ENCODE assay signal across 9 mouse cellular contexts in genomic region chr3:54736101-54736927, GRCm38 (mm10). TPM values are rescaled to one million over a fixed set of nuclear protein-coding genes. Genes with fewer than 3 reads are reported as not detected.
DNase-seq lines count a peak whose midpoint lies in the region; ATAC-seq lines count a peak whose summit lies in the region.
"Had no signal": no experiment of that assay in that cellular context is flagged by ENCODE, and none has a peak within 500 bp of the region (broad histone marks: within the 10 kb centered on the region; RNA-seq: fewer than 3 reads in every experiment).

No protein-coding gene starts in this region.

- ATAC-seq in forebrain, embryonic 12.5 days (ENCODE audit: low FRiP score): no peak
- peak; percentile 36; the same call in 1 of the 2 replicates for ATAC-seq in megakaryocyte-erythroid progenitor cell, adult 5-6 weeks (replicated peaks; ENCODE audit: low FRiP score, low TSS enrichment, poor library complexity, severe bottlenecking)

- no peaks in the 10 kb centered on the region for H3K27me3 ChIP-seq in forebrain, embryonic 12.5 days

- peak overlapping the region; percentile 68 for H3K4me2 ChIP-seq in forebrain, embryonic 12.5 days

- peak overlapping the region; percentile 93 for H3K9ac ChIP-seq in forebrain, embryonic 12.5 days

- H3K9me3 ChIP-seq in forebrain, embryonic 12.5 days: no peaks in the 10 kb centered on the region

- peaks cover 37% of the 10 kb centered on the region for H3K36me3 ChIP-seq in forebrain, embryonic 12.5 days (replicated peaks)

- peaks cover 11% of the 10 kb centered on the region for H3K4me1 ChIP-seq in forebrain, embryonic 12.5 days

- H3K4me3 ChIP-seq in forebrain, embryonic 12.5 days (replicated peaks): peak overlapping the region; percentile 90

- H3K27ac ChIP-seq in forebrain, embryonic 12.5 days: peak overlapping the region; percentile 99; the same call in 1 of the 2 replicates

- DNase-seq in right cerebral cortex, postnatal 10 days (ENCODE audit: low spot score in 2 of 2): peak; percentile 31 to 48
- DNase-seq in right cerebral cortex, postnatal 36 days (ENCODE audit: low spot score in 2 of 2): no peak
- peak; percentile 37 for DNase-seq in brain, adult 2 months (ENCODE audit: low read depth, low spot score)
- DNase-seq in kidney, adult 11 months: peak; percentile 15
- peak; percentile 30 for DNase-seq in thymus, postnatal 4 days
- DNase-seq in Muller cell, postnatal 12 days (ENCODE audit: inconsistent ontology term): no peak

- WGBS in forebrain, embryonic 12.5 days: 61% methylated on average over 18 of the region's 18 CpGs

RNA-seq across cellular contexts. Expression of gene Alg5, which starts 1.0 kb away (rescaled TPM):
- 43.1 and 43.4 TPM in 2 replicates for polyA plus RNA-seq in forebrain, embryonic 12.5 days (2016; fragmentation: Nextera tagmentation; extraction: Ambion mirVana)
- 27.8 and 29.6 TPM in 2 replicates for total RNA-seq in megakaryocyte-erythroid progenitor cell, adult 5-6 weeks (2014; fragmentation: Nextera tagmentation)
- 37.9 and 46.2 TPM in 2 replicates for total RNA-seq in megakaryocyte-erythroid progenitor cell, adult 5-6 weeks (2017)

RNA-seq across cellular contexts. Expression of gene Exosc8, which starts 1.1 kb away (rescaled TPM):
- polyA plus RNA-seq in forebrain, embryonic 12.5 days (2016; fragmentation: Nextera tagmentation; extraction: Ambion mirVana): 122 and 125 TPM in 2 replicates
- total RNA-seq in megakaryocyte-erythroid progenitor cell, adult 5-6 weeks (2014; fragmentation: Nextera tagmentation): 185 and 256 TPM in 2 replicates
- 247 and 289 TPM in 2 replicates for total RNA-seq in megakaryocyte-erythroid progenitor cell, adult 5-6 weeks (2017)

RNA-seq across cellular contexts. Expression of gene Smad9, which starts 19.1 kb away (rescaled TPM):
- 0.17 and 0.24 TPM in 2 replicates for polyA plus RNA-seq in forebrain, embryonic 12.5 days (2016; fragmentation: Nextera tagmentation; extraction: Ambion mirVana)
- not detected in 2 replicates for total RNA-seq in megakaryocyte-erythroid progenitor cell, adult 5-6 weeks (2014; fragmentation: Nextera tagmentation)
- total RNA-seq in megakaryocyte-erythroid progenitor cell, adult 5-6 weeks (2017): not detected in 2 replicates

RNA-seq across cellular contexts. Expression of gene Gm21958, which starts 22.2 kb away (rescaled TPM):
- polyA plus RNA-seq in forebrain, embryonic 12.5 days (2016; fragmentation: Nextera tagmentation; extraction: Ambion mirVana): 1.3 and 2.0 TPM in 2 replicates
- total RNA-seq in megakaryocyte-erythroid progenitor cell, adult 5-6 weeks (2014; fragmentation: Nextera tagmentation): not detected in 2 replicates
- not detected in 2 replicates for total RNA-seq in megakaryocyte-erythroid progenitor cell, adult 5-6 weeks (2017)
- total RNA-seq: gastrocnemius, postnatal 4 days had no signal

RNA-seq across cellular contexts. Expression of gene Supt20, which starts 43.7 kb away (rescaled TPM):
- 122 and 127 TPM in 2 replicates for polyA plus RNA-seq in forebrain, embryonic 12.5 days (2016; fragmentation: Nextera tagmentation; extraction: Ambion mirVana)
- total RNA-seq in megakaryocyte-erythroid progenitor cell, adult 5-6 weeks (2014; fragmentation: Nextera tagmentation): 107 and 111 TPM in 2 replicates
- 53.4 and 83.3 TPM in 2 replicates for total RNA-seq in megakaryocyte-erythroid progenitor cell, adult 5-6 weeks (2017)

Comparison
In these comparisons a context has a peak if more than half of its experiments do, and no peak if none do; other contexts are left out.
1. DNase-seq: peak in right cerebral cortex, postnatal 10 days (2 of 2), brain, adult 2 months (single experiment), kidney, adult 11 months (single experiment) and thymus, postnatal 4 days (single experiment); none in right cerebral cortex, postnatal 36 days (0 of 2) and Muller cell, postnatal 12 days (single experiment).